Mouse (Mus musculus) CD4-positive, CD25-positive, alpha-beta regulatory T cell (primary cell): ENCODE measurements around the gene Tbx21. TPM values are rescaled to one million over a fixed set of nuclear protein-coding genes. Genes with fewer than 3 reads are reported as not detected.

Source experiments
- polyA plus RNA-seq: library from polyadenylated mRNA; unstranded; fragments of 100-300 nt; shearing (Covaris generic); gene quantifications from one replicate; pipeline ENCODE4 v1.2.1, GENCODE M21; 2017

Tbx21 gene
- polyA plus RNA-seq, result 9.6 TPM

GRCm38 (mm10) chr11:97114671-97115601, at the start of gene Tbx21:
TSS of gene Tbx21 (minus strand) at chr11:97115331.

DNA sequence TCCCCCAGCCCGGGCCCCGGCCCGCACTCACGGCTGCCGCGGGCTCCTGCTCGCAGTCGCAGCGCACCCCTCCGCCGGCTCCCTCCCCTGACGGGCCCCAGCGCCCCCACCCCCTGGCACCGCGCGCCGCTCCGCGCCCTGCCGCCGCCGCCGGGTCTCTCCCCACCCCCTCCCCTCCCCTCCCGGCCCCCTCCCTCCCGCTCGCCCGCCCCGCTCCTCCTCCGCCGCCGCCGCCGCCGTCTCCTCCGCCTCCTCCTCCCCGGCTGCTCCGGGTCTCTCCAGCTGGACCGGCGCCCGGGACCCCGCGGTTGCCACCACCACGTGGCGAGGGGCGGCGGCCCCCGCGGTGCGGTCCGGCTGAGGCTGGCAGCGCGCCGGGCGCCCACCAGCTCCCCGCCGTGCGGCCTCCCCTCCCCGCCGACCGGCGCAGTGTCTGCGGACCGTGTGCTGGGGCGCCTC, 36.2 kb upstream of the Tbx21 start, which contains the start of gene Tbkbp1:
Tbkbp1 (minus strand) TSS at position 153 of the 459 bp plus-strand sequence.

GRCm38 (mm10) chr11:97050216-97050943, 64.8 kb downstream of the Tbx21 start, which contains the start of gene Osbpl7:
TSS of gene Osbpl7 (plus strand) at chr11:97050628.

Other genes with a start within 250 kb of the Tbx21 start
- 78.6 TPM for gene Cdk5rap3, start 198.8 kb downstream of the Tbx21 start, polyA plus RNA-seq
- 0.13 TPM for gene Prr15l, start 187.2 kb downstream of the Tbx21 start, polyA plus RNA-seq
- 40.8 TPM for gene Pnpo, start 171.3 kb downstream of the Tbx21 start, polyA plus RNA-seq
- 76.0 TPM for gene Sp2, start 132.4 kb downstream of the Tbx21 start, polyA plus RNA-seq
- gene Sp6, start 101.9 kb downstream of the Tbx21 start, polyA plus RNA-seq, result 29.5 TPM
- 14.4 TPM for gene Scrn2, start 85.4 kb downstream of the Tbx21 start, polyA plus RNA-seq
- 0.22 TPM for gene Lrrc46, start 73.9 kb downstream of the Tbx21 start, polyA plus RNA-seq
- gene Mrpl10, start 73.8 kb downstream of the Tbx21 start, polyA plus RNA-seq, result 84.8 TPM
- gene Osbpl7, start 64.7 kb downstream of the Tbx21 start, polyA plus RNA-seq, result 35.0 TPM
- 0.16 TPM for gene Tbkbp1, start 36.2 kb upstream of the Tbx21 start, polyA plus RNA-seq
- gene Kpnb1, start 72.5 kb upstream of the Tbx21 start, polyA plus RNA-seq, result 33.1 TPM
- 44.2 TPM for gene Npepps, start 165.3 kb upstream of the Tbx21 start, polyA plus RNA-seq
- 26.0 TPM for gene Mrpl45, start 200.4 kb upstream of the Tbx21 start, polyA plus RNA-seq
- gene Gpr179, start 236.7 kb upstream of the Tbx21 start, polyA plus RNA-seq, result 0.20 TPM
- 1.2 TPM for gene Socs7, start 247.2 kb upstream of the Tbx21 start, polyA plus RNA-seq